Mouse (Mus musculus): ENCODE measurements around the gene Rad51b.

GRCm38 (mm10) chr12:79745845-79746510, 448.9 kb downstream of the Rad51b start:
- no peak for TF ChIP-seq CTCF (IDR thresholded peaks at IDR 0.05; ENCODE audit: low read depth)
- no peak for TF ChIP-seq EP300 (IDR thresholded peaks at IDR 0.05; ENCODE audit: low read depth)
